ENCODE assay signal across 16 mouse cellular contexts in genomic region chr7:98752680-98753079, GRCm38 (mm10). TPM values are rescaled to one million over a fixed set of nuclear protein-coding genes. Genes with fewer than 3 reads are reported as not detected.
A peak's percentile ranks its signal among the peaks of the same experiment; 100 is the strongest.
DNase-seq lines count a peak whose midpoint lies in the region; ATAC-seq and TF ChIP-seq lines count a peak whose summit lies in the region.
"Had no signal": no experiment of that assay in that cellular context is flagged by ENCODE, and none has a peak within 500 bp of the region (broad histone marks: within the 10 kb centered on the region; RNA-seq: fewer than 3 reads in every experiment).

No protein-coding gene starts in this region.

- H3K4me1 ChIP-seq in forebrain, embryonic 16.5 days (replicated peaks; ENCODE audit: control insufficient read depth, insufficient read depth, low read length): peaks cover 15% of the 10 kb centered on the region
- H3K4me1 ChIP-seq in forebrain, embryonic 11.5 days (replicated peaks; ENCODE audit: control insufficient read depth, insufficient read depth, low read length): no peaks in the 10 kb centered on the region
- no peaks in the 10 kb centered on the region for H3K4me1 ChIP-seq in lung, postnatal 0 days (ENCODE audit: insufficient read depth, low read depth, low read length)
- H3K4me1 ChIP-seq: forebrain, embryonic 13.5 days; hindbrain, embryonic 15.5 days; liver, embryonic 13.5 days had no signal

- no peaks in the 10 kb centered on the region for H3K9me3 ChIP-seq in forebrain, embryonic 16.5 days (ENCODE audit: control insufficient read depth, low read length)
- H3K9me3 ChIP-seq in forebrain, embryonic 11.5 days (ENCODE audit: control insufficient read depth, low read length): no peaks in the 10 kb centered on the region
- H3K9me3 ChIP-seq in lung, postnatal 0 days (ENCODE audit: low read length): no peaks in the 10 kb centered on the region
- H3K9me3 ChIP-seq: embryonic facial prominence, embryonic 12.5 days; forebrain, embryonic 13.5 days; hindbrain, embryonic 15.5 days; liver, embryonic 13.5 days had no signal

- no peak overlapping the region for H3K9ac ChIP-seq in forebrain, embryonic 16.5 days (replicated peaks; ENCODE audit: low read depth, low read length)
- no peak overlapping the region for H3K9ac ChIP-seq in forebrain, embryonic 11.5 days (ENCODE audit: low read length)
- H3K9ac ChIP-seq in lung, postnatal 0 days (replicated peaks; ENCODE audit: low read depth): no peak overlapping the region
- H3K9ac ChIP-seq: embryonic facial prominence, embryonic 12.5 days; forebrain, embryonic 13.5 days; hindbrain, embryonic 15.5 days; liver, embryonic 13.5 days had no signal

- no peak overlapping the region for H3K27ac ChIP-seq in forebrain, embryonic 16.5 days (ENCODE audit: low read length)
- H3K27ac ChIP-seq in forebrain, embryonic 11.5 days (ENCODE audit: low read depth, low read length): no peak overlapping the region
- H3K27ac ChIP-seq in lung, postnatal 0 days (ENCODE audit: low read length): no peak overlapping the region
- H3K27ac ChIP-seq: embryonic facial prominence, embryonic 12.5 days; forebrain, embryonic 13.5 days; hindbrain, embryonic 15.5 days; liver, embryonic 13.5 days had no signal

- no peak for DNase-seq in forebrain, embryonic 11.5 days (ENCODE audit: low spot score)
- DNase-seq in lung, postnatal 0 days (ENCODE audit: low spot score): peak; percentile 24
- DNase-seq in lung, postnatal 25 days (ENCODE audit: low spot score): no peak
- DNase-seq in heart, postnatal 14 days: peak; percentile 65 to 73
- DNase-seq in thymus, postnatal 36 days: no peak
- no peak for DNase-seq in thymus, adult 18-20 months
- DNase-seq in layer of hippocampus, postnatal 36 days: no peak
- DNase-seq: adrenal gland, adult 8-10 months; cerebellum, postnatal 36 days; kidney, adult 9 months; liver, embryonic 13.5 days had no signal

- intact Hi-C loops in heart, postnatal 14 days (cut with DNase I): no loop called here

- 60% methylated on average over 8 of the region's 8 CpGs for WGBS in forebrain, embryonic 16.5 days
- 85% methylated on average over 8 of the region's 8 CpGs for WGBS in forebrain, embryonic 11.5 days
- 60% methylated on average over 8 of the region's 8 CpGs for WGBS in lung, postnatal 0 days

- no peak overlapping the region for H3K4me3 ChIP-seq in forebrain, embryonic 16.5 days (replicated peaks; ENCODE audit: low read length)
- no peak overlapping the region for H3K4me3 ChIP-seq in forebrain, embryonic 11.5 days (ENCODE audit: low read depth, low read length)
- no peak overlapping the region for H3K4me3 ChIP-seq in lung, postnatal 0 days (ENCODE audit: low read depth, low read length)
- H3K4me3 ChIP-seq: embryonic facial prominence, embryonic 12.5 days; forebrain, embryonic 13.5 days; hindbrain, embryonic 15.5 days; liver, embryonic 13.5 days; myocyte had no signal

- H3K4me2 ChIP-seq in forebrain, embryonic 16.5 days (ENCODE audit: low read length): no peak overlapping the region
- no peak overlapping the region for H3K4me2 ChIP-seq in forebrain, embryonic 11.5 days (ENCODE audit: low read depth, low read length, severe bottlenecking)
- H3K4me2 ChIP-seq in lung, postnatal 0 days (replicated peaks; ENCODE audit: low read depth, low read length): no peak overlapping the region
- H3K4me2 ChIP-seq: embryonic facial prominence, embryonic 12.5 days; forebrain, embryonic 13.5 days; hindbrain, embryonic 15.5 days; liver, embryonic 13.5 days had no signal

- H3K36me3 ChIP-seq in forebrain, embryonic 16.5 days (ENCODE audit: control insufficient read depth, insufficient read depth): no peaks in the 10 kb centered on the region
- no peaks in the 10 kb centered on the region for H3K36me3 ChIP-seq in forebrain, embryonic 11.5 days (ENCODE audit: control insufficient read depth, insufficient read depth, low read length)
- no peaks in the 10 kb centered on the region for H3K36me3 ChIP-seq in lung, postnatal 0 days (ENCODE audit: insufficient read depth, low read length)
- H3K36me3 ChIP-seq: embryonic facial prominence, embryonic 12.5 days; hindbrain, embryonic 15.5 days; liver, embryonic 13.5 days had no signal

- peak; percentile 59 for ATAC-seq in forebrain, embryonic 16.5 days
- ATAC-seq in forebrain, embryonic 11.5 days (replicated peaks; ENCODE audit: low FRiP score): no peak
- peak; percentile 40 for ATAC-seq in lung, postnatal 0 days
- ATAC-seq: forebrain, embryonic 13.5 days had no signal

- TF ChIP-seq CTCF in lung, postnatal 0 days (IDR thresholded peaks at IDR 0.05): no peak

- TF ChIP-seq EP300 in lung, postnatal 0 days (IDR thresholded peaks at IDR 0.05): no peak

- H3K27me3 ChIP-seq in forebrain, embryonic 16.5 days (replicated peaks; ENCODE audit: control insufficient read depth, insufficient read depth, low read length): no peaks in the 10 kb centered on the region
- H3K27me3 ChIP-seq in forebrain, embryonic 11.5 days (ENCODE audit: control insufficient read depth, insufficient read depth, low read length): no peaks in the 10 kb centered on the region
- H3K27me3 ChIP-seq in lung, postnatal 0 days (replicated peaks; ENCODE audit: insufficient read depth, low read length): no peaks in the 10 kb centered on the region
- H3K27me3 ChIP-seq: forebrain, embryonic 13.5 days; hindbrain, embryonic 15.5 days had no signal

RNA-seq across cellular contexts. Expression of gene Thap12, which starts 49.8 kb away (rescaled TPM):
- polyA plus RNA-seq in forebrain, embryonic 16.5 days (2015; fragmentation: Nextera tagmentation; extraction: Ambion mirVana): 50.8 and 54.8 TPM in 2 replicates
- 86.1 and 89.6 TPM in 2 replicates for polyA plus RNA-seq in forebrain, embryonic 11.5 days (2014; fragmentation: Nextera tagmentation; extraction: Ambion mirVana)
- polyA plus RNA-seq in lung, postnatal 0 days (2015; fragmentation: Nextera tagmentation; extraction: Ambion mirVana): 31.8 and 34.2 TPM in 2 replicates
- total RNA-seq in heart, postnatal 14 days (2021): 10 to 100 TPM; 60.5 to 70.9 TPM
- 10 to 100 TPM; 75.9 to 77.2 TPM for total RNA-seq in layer of hippocampus, postnatal 36 days (2021)

Comparison
In these comparisons a context has a peak if more than half of its experiments do, and no peak if none do; other contexts are left out.
1. DNase-seq: peak in lung, postnatal 0 days (single experiment) and heart, postnatal 14 days (2 of 2); none in forebrain, embryonic 11.5 days (single experiment), lung, postnatal 25 days (single experiment), thymus, postnatal 36 days (0 of 2), thymus, adult 18-20 months (0 of 2) and layer of hippocampus, postnatal 36 days (0 of 2).